Mouse (Mus musculus): ENCODE results near the gene Hnrnpul2. TPM values are rescaled to one million over a fixed set of nuclear protein-coding genes. Genes with fewer than 3 reads are reported as not detected.
A peak's percentile ranks its signal among the peaks of the same experiment; 100 is the strongest.
"Not testable (repeated sequence)": the region's sequence is repeated elsewhere in the genome, so short reads cannot be mapped to it uniquely, and the experiment has no call there.

The Hnrnpul2 gene
- polyA plus RNA-seq, 1 experiment from 2014 or later, result 3.3 TPM

DNA sequence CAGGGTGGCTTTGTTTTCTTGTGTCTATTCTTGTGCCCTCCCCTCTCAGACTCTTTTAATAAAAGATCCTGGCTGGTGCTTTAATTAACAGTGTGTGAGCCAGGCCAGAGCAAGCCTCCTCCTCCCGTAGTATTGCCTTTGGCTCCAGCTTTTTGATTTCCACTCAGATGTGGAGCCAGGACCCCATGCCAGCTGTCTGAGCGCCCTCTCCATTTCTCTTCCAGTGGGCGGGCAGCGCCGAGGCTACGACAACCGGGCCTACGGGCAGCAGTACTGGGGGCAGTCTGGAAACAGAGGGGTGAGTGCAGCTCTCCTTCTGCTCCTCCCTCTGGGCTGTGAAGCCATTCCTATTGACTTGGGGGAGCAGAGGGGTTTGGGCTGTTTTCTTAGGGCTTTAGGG, 10.9 kb downstream of the Hnrnpul2 start:
- H3K27me3 ChIP-seq (ENCODE audit: control insufficient read depth, insufficient read depth, low read length), result no peaks in the 10 kb centered on the region
- WGBS, result 87% methylated on average over 8 of the region's 8 CpGs
- no peak for ATAC-seq (replicated peaks; ENCODE audit: extremely low read depth, insufficient read depth, low FRiP score)
- H3K4me1 ChIP-seq (ENCODE audit: control insufficient read depth, insufficient read depth, low read length), result no peaks in the 10 kb centered on the region
- no peak overlapping the region for H3K4me2 ChIP-seq (ENCODE audit: low read depth, low read length)
- no peak overlapping the region for H3K27ac ChIP-seq (ENCODE audit: low read length)
- H3K4me3 ChIP-seq (ENCODE audit: low read length), result no peak overlapping the region
- no peak overlapping the region for H3K9ac ChIP-seq (ENCODE audit: low read length)
- no peaks in the 10 kb centered on the region for H3K9me3 ChIP-seq (replicated peaks; ENCODE audit: control insufficient read depth, low read length)
- H3K36me3 ChIP-seq (ENCODE audit: control insufficient read depth, insufficient read depth), result peaks cover 85% of the 10 kb centered on the region

DNA sequence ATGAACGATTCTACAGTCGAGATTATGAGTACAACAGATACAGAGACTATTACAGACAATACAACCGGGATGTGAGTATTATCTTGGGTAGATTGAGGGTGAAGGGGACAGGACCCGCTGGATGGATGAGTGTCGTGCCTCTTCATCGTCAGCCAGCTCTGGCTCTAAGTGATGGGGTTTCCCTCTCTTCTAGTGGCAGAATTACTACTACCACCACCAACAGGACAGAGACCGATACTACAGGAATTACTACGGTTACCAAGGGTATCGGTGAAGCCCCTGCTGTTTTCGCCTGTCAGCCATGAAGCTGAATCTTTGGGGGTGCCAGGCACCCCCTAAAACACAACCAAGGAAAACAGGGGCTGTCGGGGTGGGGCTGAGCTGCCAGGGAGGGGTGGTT, 11.5 kb downstream of the Hnrnpul2 start:
- no peak overlapping the region for H3K4me2 ChIP-seq (ENCODE audit: low read depth, low read length)
- H3K9me3 ChIP-seq (replicated peaks; ENCODE audit: control insufficient read depth, low read length), result no peaks in the 10 kb centered on the region
- 83% methylated on average over 11 of the region's 11 CpGs for WGBS
- H3K36me3 ChIP-seq (ENCODE audit: control insufficient read depth, insufficient read depth), result peaks cover 82% of the 10 kb centered on the region
- no peak for ATAC-seq (replicated peaks; ENCODE audit: extremely low read depth, insufficient read depth, low FRiP score)
- H3K4me1 ChIP-seq (ENCODE audit: control insufficient read depth, insufficient read depth, low read length), result no peaks in the 10 kb centered on the region
- H3K4me3 ChIP-seq (ENCODE audit: low read length), result no peak overlapping the region
- H3K27ac ChIP-seq (ENCODE audit: low read length), result no peak overlapping the region
- H3K9ac ChIP-seq (ENCODE audit: low read length), result no peak overlapping the region
- no peaks in the 10 kb centered on the region for H3K27me3 ChIP-seq (ENCODE audit: control insufficient read depth, insufficient read depth, low read length)

DNA sequence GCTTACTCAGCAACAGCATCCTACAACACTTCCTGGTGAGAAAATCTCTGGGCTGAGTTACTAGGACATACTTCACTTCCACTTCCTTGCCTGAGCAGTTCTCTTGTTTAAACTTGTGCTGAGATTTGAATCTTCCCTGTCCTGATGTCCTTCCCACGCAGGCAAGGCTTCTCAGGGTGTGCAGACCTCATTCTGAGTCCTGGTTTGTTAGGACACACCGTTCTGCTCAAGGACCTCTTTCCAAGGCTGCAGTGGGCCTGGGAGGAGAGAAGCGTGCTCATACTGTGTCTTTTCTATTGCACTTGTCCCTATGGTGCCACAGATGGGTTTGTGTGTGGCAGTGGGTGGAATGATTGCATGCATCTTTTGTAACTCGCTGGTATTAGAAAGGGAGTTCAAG, 13.2 kb downstream of the Hnrnpul2 start:
- Histone ChIP-seq H3K9ac (ENCODE audit: low read length) (no peak overlapping the region), H3K4me2 (ENCODE audit: low read depth, low read length) (no peak overlapping the region), H3K27ac (ENCODE audit: low read length) (no peak overlapping the region), H3K4me3 (ENCODE audit: low read length) (no peak overlapping the region), H3K4me1 (ENCODE audit: control insufficient read depth, insufficient read depth, low read length) (peaks cover under 1% of the 10 kb centered on the region; the same call in 1 of the 2 replicates), H3K36me3 (ENCODE audit: control insufficient read depth, insufficient read depth) (peaks cover 67% of the 10 kb centered on the region), H3K9me3 (replicated peaks; ENCODE audit: control insufficient read depth, low read length) (no peaks in the 10 kb centered on the region), H3K27me3 (ENCODE audit: control insufficient read depth, insufficient read depth, low read length) (no peaks in the 10 kb centered on the region)
- ATAC-seq (replicated peaks; ENCODE audit: extremely low read depth, insufficient read depth, low FRiP score), result no peak
- WGBS, result 87% methylated on average over 4 of the region's 4 CpGs

DNA sequence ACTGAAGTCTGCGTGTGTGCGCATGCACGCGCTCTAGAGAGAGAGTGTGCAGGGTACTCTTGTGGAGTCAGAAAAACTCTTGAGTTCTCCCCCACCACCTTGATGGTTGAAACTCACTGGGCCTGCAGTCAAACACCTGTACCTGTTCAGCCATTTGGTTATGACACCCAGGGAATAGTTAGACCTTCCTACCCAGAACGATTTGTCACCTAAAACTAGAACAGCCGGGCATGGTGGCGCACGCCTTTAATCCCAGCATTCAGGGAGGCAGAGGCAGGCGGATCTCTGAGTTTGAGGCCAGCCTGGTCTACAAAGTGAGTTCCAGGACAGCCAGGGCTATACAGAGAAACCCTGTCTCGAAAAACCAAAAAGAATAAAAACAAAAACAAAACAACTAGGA, 16.5 kb downstream of the Hnrnpul2 start:
- WGBS, result 96% methylated on average over 10 of the region's 10 CpGs
- not testable (repeated sequence) for ATAC-seq (replicated peaks; ENCODE audit: extremely low read depth, insufficient read depth, low FRiP score)

DNA sequence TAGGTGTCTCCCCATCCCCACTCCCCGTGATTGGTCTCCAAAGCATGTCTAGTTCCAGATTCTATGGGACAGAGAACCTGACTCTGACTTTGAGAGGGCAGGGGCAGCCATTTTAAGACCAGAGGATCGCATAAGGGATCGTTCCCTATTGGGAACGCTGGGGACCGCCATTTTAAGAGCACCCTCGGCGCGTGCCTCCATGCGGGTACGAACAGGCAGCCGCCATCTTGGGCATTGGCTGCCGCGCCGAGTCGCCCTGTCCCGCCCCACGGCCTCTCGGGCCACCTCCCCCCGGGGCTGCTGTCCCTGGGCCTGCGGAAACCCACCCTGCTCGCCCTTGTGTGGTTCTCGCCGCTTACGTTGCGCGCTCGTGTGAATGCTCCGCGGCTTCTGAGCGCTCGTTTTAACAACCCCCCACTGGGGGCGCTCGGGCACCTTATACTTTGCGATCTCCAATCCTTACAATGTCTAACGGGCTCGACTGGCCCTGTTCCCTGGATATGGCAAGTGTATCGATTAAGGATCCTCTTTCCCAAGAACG, 17.5 kb downstream of the Hnrnpul2 start, which contains the start of gene Bscl2:
Gene Bscl2 (plus strand): TSS at position 217 of the 541 bp plus-strand sequence.
- Histone ChIP-seq H3K9me3 (replicated peaks; ENCODE audit: control insufficient read depth, low read length) (no peaks in the 10 kb centered on the region), H3K27ac (ENCODE audit: low read length) (peak within 1 kb of the TSS; percentile 98), H3K4me1 (ENCODE audit: control insufficient read depth, insufficient read depth, low read length) (peaks cover 26% of the 10 kb centered on the region), H3K4me2 (ENCODE audit: low read depth, low read length) (peak within 1 kb of the TSS; percentile 99), H3K27me3 (ENCODE audit: control insufficient read depth, insufficient read depth, low read length) (no peaks in the 10 kb centered on the region), H3K36me3 (ENCODE audit: control insufficient read depth, insufficient read depth) (peaks cover 26% of the 10 kb centered on the region), H3K4me3 (ENCODE audit: low read length) (peak within 1 kb of the TSS; percentile 74), H3K9ac (ENCODE audit: low read length) (peak within 1 kb of the TSS; percentile 86)
- WGBS, result under 1% methylated on average over 38 of the region's 38 CpGs
- ATAC-seq (replicated peaks; ENCODE audit: extremely low read depth, insufficient read depth, low FRiP score), result peak; percentile 63

More for the DNA sequence above, 16.5 kb downstream of the Hnrnpul2 start:
- H3K27ac ChIP-seq (ENCODE audit: low read length); H3K4me3 ChIP-seq (ENCODE audit: low read length); H3K9ac ChIP-seq (ENCODE audit: low read length); H3K4me2 ChIP-seq (ENCODE audit: low read depth, low read length); H3K27me3 ChIP-seq (ENCODE audit: control insufficient read depth, insufficient read depth, low read length); H3K9me3 ChIP-seq (replicated peaks; ENCODE audit: control insufficient read depth, low read length): not testable (repeated sequence)
- H3K4me1 ChIP-seq (ENCODE audit: control insufficient read depth, insufficient read depth, low read length), result peaks cover 26% of the 10 kb centered on the region
- peaks cover 34% of the 10 kb centered on the region for H3K36me3 ChIP-seq (ENCODE audit: control insufficient read depth, insufficient read depth)

DNA sequence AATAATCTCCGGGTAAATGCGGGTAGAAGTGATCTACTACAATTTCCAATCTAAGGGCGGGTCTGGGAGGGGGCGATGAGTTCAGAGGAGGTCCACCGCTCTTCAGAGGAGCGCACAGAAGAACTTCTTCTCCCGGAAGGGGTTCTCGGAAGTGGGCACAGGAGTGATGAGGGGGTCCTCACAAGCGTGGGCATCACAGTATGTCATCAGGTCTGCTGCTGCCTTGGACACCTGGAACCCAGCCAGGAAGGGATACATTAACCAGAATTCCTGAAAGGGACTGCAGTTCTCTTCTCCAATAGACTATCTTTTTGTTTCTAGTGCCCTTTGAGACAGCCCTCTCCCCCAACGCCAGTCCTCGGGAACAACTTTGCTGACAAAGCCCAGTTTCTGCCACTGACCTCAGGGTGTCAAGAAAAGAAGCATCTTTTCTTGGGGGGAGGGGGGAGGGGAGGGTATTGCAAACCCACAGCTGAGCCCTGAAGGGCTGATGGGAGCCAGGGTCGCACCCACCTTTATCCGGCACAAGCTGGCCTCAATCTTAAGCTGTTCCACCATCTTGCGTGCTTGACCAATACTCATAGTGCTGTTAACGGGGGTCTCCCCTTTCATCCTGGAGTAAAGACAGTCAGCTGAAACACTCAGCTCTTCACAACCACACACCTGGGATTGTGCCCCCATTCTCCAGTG, 18.4 kb downstream of the Hnrnpul2 start:
- Histone ChIP-seq H3K4me1 (ENCODE audit: control insufficient read depth, insufficient read depth, low read length) (peaks cover 26% of the 10 kb centered on the region), H3K9ac (ENCODE audit: low read length) (peak overlapping the region; percentile 86), H3K9me3 (replicated peaks; ENCODE audit: control insufficient read depth, low read length) (no peaks in the 10 kb centered on the region), H3K36me3 (ENCODE audit: control insufficient read depth, insufficient read depth) (peaks cover 20% of the 10 kb centered on the region), H3K4me3 (ENCODE audit: low read length) (peak overlapping the region; percentile 74), H3K27me3 (ENCODE audit: control insufficient read depth, insufficient read depth, low read length) (no peaks in the 10 kb centered on the region), H3K27ac (ENCODE audit: low read length) (peak overlapping the region; percentile 98), H3K4me2 (ENCODE audit: low read depth, low read length) (peak overlapping the region; percentile 99)
- ATAC-seq (replicated peaks; ENCODE audit: extremely low read depth, insufficient read depth, low FRiP score), result peak; percentile 15; the same call in 1 of the 2 replicates
- WGBS, result 15% methylated on average over 15 of the region's 15 CpGs

DNA sequence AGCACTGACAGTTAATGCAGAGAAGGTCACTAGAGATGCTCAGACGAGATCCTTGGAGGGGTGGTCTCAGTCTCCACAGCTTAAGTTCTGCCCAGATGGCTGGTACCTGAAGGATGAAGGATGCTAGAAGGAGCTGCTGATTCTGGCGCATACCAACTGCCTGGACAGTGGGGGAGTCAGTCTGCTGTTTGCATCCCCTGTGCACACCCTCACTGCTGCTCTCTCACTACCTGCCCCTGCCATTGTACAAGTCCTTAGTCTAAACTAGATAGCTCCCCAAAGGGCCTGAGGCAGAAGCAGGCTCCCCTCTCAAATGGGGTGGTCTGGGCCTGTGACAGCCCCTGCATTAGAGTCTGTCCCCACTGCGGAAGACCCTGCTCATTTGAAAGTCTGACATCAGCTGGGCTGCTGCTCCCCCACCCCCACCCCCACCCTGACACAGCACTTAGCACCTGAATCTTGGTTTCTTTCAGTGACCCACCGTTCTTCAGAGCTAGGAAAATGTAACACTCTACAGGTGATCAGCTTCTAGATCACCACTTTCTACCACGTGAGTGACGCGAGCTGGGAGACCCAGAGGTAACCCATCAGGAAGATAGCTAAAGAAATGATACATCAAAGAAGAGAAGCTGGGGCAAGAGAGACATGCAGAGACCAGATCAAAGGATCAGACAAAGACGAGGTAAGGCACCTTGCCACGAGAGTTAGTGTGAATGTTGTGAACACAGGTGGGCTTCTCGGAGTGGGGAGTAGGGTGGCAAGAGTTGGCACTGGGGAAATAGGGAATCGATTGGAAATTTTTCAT, 19.5 kb downstream of the Hnrnpul2 start, which contains the start of gene Gng3:
Gene Gng3 (minus strand): TSS at position 92 of the 805 bp plus-strand sequence.
- peaks cover 26% of the 10 kb centered on the region for H3K4me1 ChIP-seq (ENCODE audit: control insufficient read depth, insufficient read depth, low read length)
- peak within 1 kb of the TSS; percentile 98 for H3K27ac ChIP-seq (ENCODE audit: low read length)
- ATAC-seq (replicated peaks; ENCODE audit: extremely low read depth, insufficient read depth, low FRiP score), result no peak
- WGBS, result 61% methylated on average over 11 of the region's 11 CpGs
- H3K4me2 ChIP-seq (ENCODE audit: low read depth, low read length), result peak within 1 kb of the TSS; percentile 99
- no peaks in the 10 kb centered on the region for H3K27me3 ChIP-seq (ENCODE audit: control insufficient read depth, insufficient read depth, low read length)
- H3K9ac ChIP-seq (ENCODE audit: low read length), result peak within 1 kb of the TSS; percentile 86
- H3K9me3 ChIP-seq (replicated peaks; ENCODE audit: control insufficient read depth, low read length), result no peaks in the 10 kb centered on the region
- H3K36me3 ChIP-seq (ENCODE audit: control insufficient read depth, insufficient read depth), result peaks cover 13% of the 10 kb centered on the region
- peak within 1 kb of the TSS; percentile 74 for H3K4me3 ChIP-seq (ENCODE audit: low read length)

DNA sequence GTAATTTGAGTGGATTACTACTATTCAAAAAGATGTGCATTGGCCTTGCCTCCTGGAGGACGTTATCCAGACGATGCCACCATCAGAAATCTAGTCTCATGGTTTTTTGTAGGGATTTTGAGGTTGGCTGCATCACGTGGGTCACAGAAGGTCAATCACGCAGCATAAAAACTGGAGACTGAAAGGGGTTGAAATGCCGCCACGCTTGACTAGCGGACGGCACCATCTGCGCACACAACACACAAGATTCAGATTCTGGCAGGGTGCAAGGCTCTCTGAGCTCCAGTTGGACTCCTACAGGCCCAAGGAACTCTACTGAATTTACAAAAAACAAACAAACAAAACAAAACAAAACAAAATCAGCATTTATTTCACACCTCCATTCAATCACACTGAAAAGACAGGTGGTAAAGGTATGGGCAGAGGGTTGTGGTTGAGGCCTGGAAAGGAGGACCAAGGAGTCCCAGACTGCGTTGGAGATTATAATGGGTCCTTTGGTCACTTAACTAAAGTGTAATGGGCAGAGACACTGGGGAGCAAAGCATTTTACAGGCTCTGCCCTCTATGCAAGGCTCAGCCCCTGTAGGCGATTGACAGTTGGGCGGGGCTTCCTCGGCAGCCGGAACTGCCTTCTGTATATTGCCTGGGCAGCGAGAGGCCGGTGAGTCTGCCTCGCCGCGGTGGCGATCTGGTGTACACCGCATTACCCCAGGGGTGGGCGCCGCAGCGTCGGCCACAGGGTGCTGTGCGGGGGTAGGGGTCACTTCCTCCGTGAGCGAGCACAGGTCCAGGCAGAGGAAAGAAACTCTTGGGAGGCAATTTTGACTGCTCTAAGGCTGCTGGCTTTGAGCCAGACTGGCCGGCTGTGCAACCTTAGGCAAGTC, 20.3 kb downstream of the Hnrnpul2 start:
- no peaks in the 10 kb centered on the region for H3K9me3 ChIP-seq (replicated peaks; ENCODE audit: control insufficient read depth, low read length)
- no peaks in the 10 kb centered on the region for H3K27me3 ChIP-seq (ENCODE audit: control insufficient read depth, insufficient read depth, low read length)
- peak; percentile 46 for ATAC-seq (replicated peaks; ENCODE audit: extremely low read depth, insufficient read depth, low FRiP score)
- H3K4me3 ChIP-seq (ENCODE audit: low read length), result peak overlapping the region; percentile 60
- H3K4me1 ChIP-seq (ENCODE audit: control insufficient read depth, insufficient read depth, low read length), result peaks cover 26% of the 10 kb centered on the region
- peak overlapping the region; percentile 73 for H3K9ac ChIP-seq (ENCODE audit: low read length)
- H3K4me2 ChIP-seq (ENCODE audit: low read depth, low read length), result peak overlapping the region; percentile 70
- WGBS, result 25% methylated on average over 29 of the region's 29 CpGs
- H3K36me3 ChIP-seq (ENCODE audit: control insufficient read depth, insufficient read depth), result peaks cover 6% of the 10 kb centered on the region
- no peak overlapping the region for H3K27ac ChIP-seq (ENCODE audit: low read length)
